8 mouse cellular contexts compared by ENCODE assay signal in genomic region chr12:86859924-86860790, GRCm38 (mm10). TPM values are rescaled to one million over a fixed set of nuclear protein-coding genes. Genes with fewer than 3 reads are reported as not detected.
DNase-seq lines count a peak whose midpoint lies in the region; ATAC-seq and TF ChIP-seq lines count a peak whose summit lies in the region.

No protein-coding gene starts in this region.

- no peak overlapping the region for H3K4me3 ChIP-seq in left cerebral cortex, adult 2 months
- H3K4me3 ChIP-seq in embryonic facial prominence, embryonic 10.5 days = no peak overlapping the region
- H3K4me3 ChIP-seq in hindbrain, embryonic 11.5 days (ENCODE audit: low read depth, low read length) = no peak overlapping the region
- no peak overlapping the region for H3K4me3 ChIP-seq in stomach, embryonic 14.5 days (ENCODE audit: low read depth, low read length)
- H3K4me3 ChIP-seq in liver, embryonic 12.5 days = no peak overlapping the region

- no peaks in the 10 kb centered on the region for H3K27me3 ChIP-seq in embryonic facial prominence, embryonic 10.5 days (replicated peaks; ENCODE audit: low read depth, poor library complexity, severe bottlenecking)
- no peaks in the 10 kb centered on the region for H3K27me3 ChIP-seq in hindbrain, embryonic 11.5 days (ENCODE audit: control insufficient read depth, insufficient read depth, low read length)
- no peaks in the 10 kb centered on the region for H3K27me3 ChIP-seq in stomach, embryonic 14.5 days (ENCODE audit: control insufficient read depth, insufficient read depth, low read length)
- no peaks in the 10 kb centered on the region for H3K27me3 ChIP-seq in liver, embryonic 12.5 days (replicated peaks)

- no peak overlapping the region for H3K4me2 ChIP-seq in hindbrain, embryonic 11.5 days (replicated peaks; ENCODE audit: low read depth, low read length)
- H3K4me2 ChIP-seq in stomach, embryonic 14.5 days (replicated peaks; ENCODE audit: low read depth, low read length) = no peak overlapping the region
- no peak overlapping the region for H3K4me2 ChIP-seq in liver, embryonic 12.5 days

- no peaks in the 10 kb centered on the region for H3K36me3 ChIP-seq in embryonic facial prominence, embryonic 10.5 days (replicated peaks)
- H3K36me3 ChIP-seq in hindbrain, embryonic 11.5 days (ENCODE audit: control insufficient read depth, insufficient read depth, low read length) = no peaks in the 10 kb centered on the region
- H3K36me3 ChIP-seq in stomach, embryonic 14.5 days (ENCODE audit: control insufficient read depth, insufficient read depth, low read length) = no peaks in the 10 kb centered on the region
- H3K36me3 ChIP-seq in liver, embryonic 12.5 days = no peaks in the 10 kb centered on the region

- TF ChIP-seq CTCF in left cerebral cortex, adult 2 months (IDR thresholded peaks at IDR 0.05) = no peak

- DNase-seq in left cerebral cortex, adult 2 months (ENCODE audit: extremely low spot score in 1 of 2, low spot score in 2 of 2) = peak; percentile 44 to 51
- DNase-seq in left cerebral cortex, adult 11 months (ENCODE audit: low spot score) = no peak
- no peak for DNase-seq in embryonic facial prominence, embryonic 10.5 days (ENCODE audit: low spot score)
- no peak for DNase-seq in hindbrain, embryonic 11.5 days (ENCODE audit: low spot score)
- DNase-seq in lung, postnatal 4 days = peak; percentile 23 to 52

- no peak for ATAC-seq in hindbrain, embryonic 11.5 days (ENCODE audit: low FRiP score)
- peak; percentile 68 for ATAC-seq in stomach, embryonic 14.5 days (ENCODE audit: insufficient number of reproducible peaks, insufficient read depth, low FRiP score, low read depth)
- ATAC-seq in erythroblast, adult 5-6 weeks (replicated peaks; ENCODE audit: low FRiP score, poor library complexity, severe bottlenecking) = no peak
- ATAC-seq in liver, embryonic 12.5 days = no peak

- no peak overlapping the region for H3K9ac ChIP-seq in hindbrain, embryonic 11.5 days (ENCODE audit: low read depth, low read length)
- no peak overlapping the region for H3K9ac ChIP-seq in stomach, embryonic 14.5 days (replicated peaks; ENCODE audit: low read depth, low read length)
- H3K9ac ChIP-seq in liver, embryonic 12.5 days = no peak overlapping the region

- peak overlapping the region; percentile 90 for H3K27ac ChIP-seq in left cerebral cortex, adult 2 months
- peak overlapping the region; percentile 57 for H3K27ac ChIP-seq in embryonic facial prominence, embryonic 10.5 days (replicated peaks)
- peak overlapping the region; percentile 36; the same call in 1 of the 2 replicates for H3K27ac ChIP-seq in hindbrain, embryonic 11.5 days (ENCODE audit: low read depth, low read length)
- H3K27ac ChIP-seq in stomach, embryonic 14.5 days (ENCODE audit: low read length) = peak overlapping the region; percentile 48
- H3K27ac ChIP-seq in liver, embryonic 12.5 days = no peak overlapping the region

- H3K9me3 ChIP-seq in embryonic facial prominence, embryonic 10.5 days = peaks cover 3% of the 10 kb centered on the region; the same call in 1 of the 2 replicates
- no peaks in the 10 kb centered on the region for H3K9me3 ChIP-seq in hindbrain, embryonic 11.5 days (ENCODE audit: control insufficient read depth, low read length)
- H3K9me3 ChIP-seq in stomach, embryonic 14.5 days (ENCODE audit: control insufficient read depth, low read depth, low read length) = no peaks in the 10 kb centered on the region
- H3K9me3 ChIP-seq in liver, embryonic 12.5 days (replicated peaks) = no peaks in the 10 kb centered on the region

- intact Hi-C loops in left cerebral cortex, adult 2 months (cut with DNase I) = no loop called here

- 66% methylated on average over 10 of the region's 10 CpGs for WGBS in embryonic facial prominence, embryonic 10.5 days
- WGBS in hindbrain, embryonic 11.5 days = 61% methylated on average over 10 of the region's 10 CpGs
- WGBS in stomach, embryonic 14.5 days = 45% methylated on average over 10 of the region's 10 CpGs
- WGBS in liver, embryonic 12.5 days (ENCODE audit: insufficient replicate concordance) = 52% methylated on average over 10 of the region's 10 CpGs

- peaks cover 28% of the 10 kb centered on the region for H3K4me1 ChIP-seq in embryonic facial prominence, embryonic 10.5 days
- H3K4me1 ChIP-seq in hindbrain, embryonic 11.5 days (replicated peaks; ENCODE audit: control insufficient read depth, insufficient read depth, low read length) = no peaks in the 10 kb centered on the region; the same call in 1 of the 2 replicates
- H3K4me1 ChIP-seq in stomach, embryonic 14.5 days (ENCODE audit: control insufficient read depth, insufficient read depth, low read length) = peaks cover 23% of the 10 kb centered on the region; the same call in 1 of the 2 replicates
- peaks cover 24% of the 10 kb centered on the region for H3K4me1 ChIP-seq in liver, embryonic 12.5 days

RNA-seq across cellular contexts. Expression of gene Irf2bpl, which starts 24.4 kb away (rescaled TPM):
- total RNA-seq in left cerebral cortex, adult 2 months (2021) = 10 to 100 TPM; 74.3 to 80.8 TPM
- 13.5 and 17.3 TPM in 2 replicates for polyA plus RNA-seq in embryonic facial prominence, embryonic 10.5 days (2016; fragmentation: Nextera tagmentation; extraction: Ambion mirVana)
- 16.0 and 21.3 TPM in 2 replicates for polyA plus RNA-seq in hindbrain, embryonic 11.5 days (2014; fragmentation: Nextera tagmentation; extraction: Ambion mirVana)
- 18.2 and 21.6 TPM in 2 replicates for polyA plus RNA-seq in stomach, embryonic 14.5 days (2014; fragmentation: Nextera tagmentation; extraction: Ambion mirVana)
- total RNA-seq in erythroblast, adult 5-6 weeks (2015; ENCODE audit: low replicate concordance) = 0.21 and 0.77 TPM in 2 replicates
- total RNA-seq in erythroblast, adult 5-6 weeks (2017; ENCODE audit: low replicate concordance) = 0.42 TPM in 1 of 2 replicates, not detected in the other
- polyA plus RNA-seq in liver, embryonic 12.5 days (2016; fragmentation: Nextera tagmentation; extraction: Ambion mirVana) = 6.7 and 7.7 TPM in 2 replicates

Comparison
In these comparisons a context has a peak if more than half of its experiments do, and no peak if none do; other contexts are left out.
1. DNase-seq: peak in left cerebral cortex, adult 2 months (2 of 2) and lung, postnatal 4 days (2 of 2); none in left cerebral cortex, adult 11 months (single experiment), embryonic facial prominence, embryonic 10.5 days (single experiment) and hindbrain, embryonic 11.5 days (single experiment).